Mouse (Mus musculus): ENCODE data around the gene 4921536K21Rik. TPM values are rescaled to one million over a fixed set of nuclear protein-coding genes. Genes with fewer than 3 reads are reported as not detected.
A peak's percentile ranks its signal among the peaks of the same experiment; 100 is the strongest.

4921536K21Rik gene
- total RNA-seq (2015) (not detected in 2 replicates), total RNA-seq (2017) (not detected in 2 replicates)

GRCm38 (mm10) chr11:3894406-3895281, at the start of gene 4921536K21Rik, which contains the start of gene Dusp18:
4921536K21Rik (minus strand) TSS chr11:3895098.
Dusp18 (plus strand) TSS chr11:3895240.
- peak; percentile 100 for ATAC-seq (replicated peaks; ENCODE audit: poor library complexity)

- ATAC-seq (replicated peaks; ENCODE audit: poor library complexity), result no peak
These were observed 46.5 kb upstream of the 4921536K21Rik start for GRCm38 (mm10) chr11:3941371-3941770.

- ATAC-seq (replicated peaks; ENCODE audit: poor library complexity), result no peak
These were observed 42.5 kb upstream of the 4921536K21Rik start for GRCm38 (mm10) chr11:3937321-3937874.

GRCm38 (mm10) chr11:3936318-3936717, 41.4 kb upstream of the 4921536K21Rik start:
- no peak for ATAC-seq (replicated peaks; ENCODE audit: poor library complexity)

GRCm38 (mm10) chr11:3935135-3935534, 40.2 kb upstream of the 4921536K21Rik start:
- no peak for ATAC-seq (replicated peaks; ENCODE audit: poor library complexity)

- no peak for ATAC-seq (replicated peaks; ENCODE audit: poor library complexity)
These were observed 38.9 kb upstream of the 4921536K21Rik start for GRCm38 (mm10) chr11:3933756-3934285.

- ATAC-seq (replicated peaks; ENCODE audit: poor library complexity), result peak; percentile 77
These were observed 36.8 kb upstream of the 4921536K21Rik start, which contains the start of gene Tcn2 for GRCm38 (mm10) chr11:3931511-3932211. Tcn2 (minus strand) TSS chr11:3932159.

GRCm38 (mm10) chr11:3930931-3931330, 36.0 kb upstream of the 4921536K21Rik start:
- ATAC-seq (replicated peaks; ENCODE audit: poor library complexity), result no peak

GRCm38 (mm10) chr11:3930019-3930418, 35.1 kb upstream of the 4921536K21Rik start:
- ATAC-seq (replicated peaks; ENCODE audit: poor library complexity), result peak; percentile 81

- no peak for ATAC-seq (replicated peaks; ENCODE audit: poor library complexity)
These were observed 31.0 kb upstream of the 4921536K21Rik start for GRCm38 (mm10) chr11:3925916-3926315.

- no peak for ATAC-seq (replicated peaks; ENCODE audit: poor library complexity)
These were observed 27.8 kb upstream of the 4921536K21Rik start for GRCm38 (mm10) chr11:3922731-3923130.

- no peak for ATAC-seq (replicated peaks; ENCODE audit: poor library complexity)
These were observed 27.2 kb upstream of the 4921536K21Rik start for GRCm38 (mm10) chr11:3922115-3922514.

GRCm38 (mm10) chr11:3921281-3921850, 26.5 kb upstream of the 4921536K21Rik start:
- ATAC-seq (replicated peaks; ENCODE audit: poor library complexity), result peak; percentile 96

GRCm38 (mm10) chr11:3920476-3920875, 25.6 kb upstream of the 4921536K21Rik start:
- no peak for ATAC-seq (replicated peaks; ENCODE audit: poor library complexity)

- no peak for ATAC-seq (replicated peaks; ENCODE audit: poor library complexity)
These were observed 23.8 kb upstream of the 4921536K21Rik start for GRCm38 (mm10) chr11:3918738-3919137.

- ATAC-seq (replicated peaks; ENCODE audit: poor library complexity), result peak; percentile 60
These were observed 19.4 kb upstream of the 4921536K21Rik start, which contains the start of gene Slc35e4 for GRCm38 (mm10) chr11:3914109-3914840. Slc35e4 (minus strand) TSS chr11:3914664.

- ATAC-seq (replicated peaks; ENCODE audit: poor library complexity), result peak; percentile 85
These were observed 18.6 kb upstream of the 4921536K21Rik start for GRCm38 (mm10) chr11:3913316-3914108.

GRCm38 (mm10) chr11:3912875-3913271, 18.0 kb upstream of the 4921536K21Rik start:
- ATAC-seq (replicated peaks; ENCODE audit: poor library complexity), result 0 out of 2 replicates have a peak, but pooled peaks have one; percentile 7

All from megakaryocyte progenitor cell, adult 5-6 weeks (primary cell).